Mouse (Mus musculus): ENCODE measurements around the gene Kcnc4.

DNA sequence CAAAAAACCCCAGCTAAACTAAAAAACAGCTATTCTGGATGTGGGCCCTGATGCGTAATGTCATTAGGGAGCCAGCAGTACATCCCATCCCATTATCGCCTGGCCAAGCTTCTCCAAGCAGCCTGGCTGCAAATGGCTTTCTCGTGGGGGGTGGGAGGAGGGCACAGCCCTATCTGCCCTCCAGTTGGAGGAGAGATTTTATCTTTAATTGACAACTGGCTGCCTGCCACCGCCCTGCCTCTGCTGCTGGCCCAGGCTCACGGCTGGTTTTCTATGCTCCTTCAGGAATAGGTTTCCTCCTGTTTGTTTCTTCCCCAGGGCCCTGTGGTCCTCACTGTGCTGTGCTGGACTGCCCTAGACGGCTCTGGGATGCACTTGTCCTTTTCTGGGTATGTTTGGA lies 22.9 kb downstream of the Kcnc4 start:
- TF ChIP-seq CTCF (IDR thresholded peaks at IDR 0.05; ENCODE audit: extremely low read depth, insufficient read depth, insufficient read length, insufficient replicate concordance) (no peak), POLR2A (IDR thresholded peaks at IDR 0.05; ENCODE audit: low read depth, low read length) (no peak)

Data from spleen, adult 2 months (tissue).